Mouse (Mus musculus) erythroblast, embryonic 14.5 days (primary cell): ENCODE results near the gene Zfp14. TPM values are rescaled to one million over a fixed set of nuclear protein-coding genes. Genes with fewer than 3 reads are reported as not detected.

Source experiments
- H3K27me3 ChIP-seq: 2 replicates; pipeline ENCODE4 v1.6.1; 2012; ENCODE audit warnings: inconsistent platforms; ENCODE audit not compliant: control insufficient read depth
- H3K36me3 ChIP-seq: 2 replicates; pipeline ENCODE4 v1.6.1; 2012; ENCODE audit warnings: mild to moderate bottlenecking, inconsistent platforms; ENCODE audit not compliant: control insufficient read depth
- H3K4me1 ChIP-seq: 2 replicates; pipeline ENCODE4 v1.6.1; 2012; ENCODE audit warnings: inconsistent platforms; ENCODE audit not compliant: control insufficient read depth
- H3K4me3 ChIP-seq: replicated peaks from 2 replicates; pipeline ENCODE3; 2012; ENCODE audit warnings: moderate library complexity, mild to moderate bottlenecking, inconsistent platforms
- H3K9me3 ChIP-seq: 2 replicates; pipeline ENCODE4 v1.6.1; 2012; ENCODE audit warnings: low read length, inconsistent platforms, mixed read lengths; ENCODE audit not compliant: control insufficient read depth
- GATA1 ChIP-seq: IDR thresholded peaks from 2 replicates; pipeline ENCODE4 v1.6.1; 2012; ENCODE audit warnings: low read length, inconsistent platforms, mixed read lengths
- TAL1 ChIP-seq: IDR thresholded peaks from 3 replicates; pipeline ENCODE4 v1.6.1; 2012; ENCODE audit warnings: low read length, inconsistent platforms, mixed read lengths
- polyA plus RNA-seq: library from polyadenylated mRNA; stranded (reverse); fragments of >175 nt; gene quantifications from 2 replicates; pipeline ENCODE4 v1.2.3, GENCODE M21; 2012

Gene Zfp14
- 0.02 TPM in 1 of 2 replicates, not detected in the other for polyA plus RNA-seq

- Histone ChIP-seq H3K4me1 (peaks cover 13% of the 10 kb centered on the region), H3K9me3 (no peaks in the 10 kb centered on the region), H3K27me3 (no peaks in the 10 kb centered on the region), H3K4me3 (peak within 1 kb of the TSS; percentile 63), H3K36me3 (peaks cover 2% of the 10 kb centered on the region; the same call in 1 of the 2 replicates)
- no peak for TF ChIP-seq TAL1
- TF ChIP-seq GATA1 = no peak
Observed at GRCm38 (mm10) chr7:30050882-30051548, at the start of gene Zfp14. Gene Zfp14, minus strand, starts transcription at chr7:30051380.

- Histone ChIP-seq H3K9me3 (peaks cover 4% of the 10 kb centered on the region), H3K4me1 (peaks cover 29% of the 10 kb centered on the region), H3K4me3 (no peak overlapping the region), H3K27me3 (no peaks in the 10 kb centered on the region), H3K36me3 (peaks cover 16% of the 10 kb centered on the region)
- TF ChIP-seq GATA1 (no peak), TAL1 (no peak)
Observed at GRCm38 (mm10) chr7:30099297-30099696, 48.1 kb upstream of the Zfp14 start.

- TF ChIP-seq GATA1 = no peak
- TF ChIP-seq TAL1 = no peak
- Histone ChIP-seq H3K4me1 (peaks cover 46% of the 10 kb centered on the region), H3K36me3 (no peaks in the 10 kb centered on the region; the same call in 1 of the 2 replicates)
Observed at GRCm38 (mm10) chr7:30095551-30096125, 44.5 kb upstream of the Zfp14 start.

GRCm38 (mm10) chr7:30094646-30095429 is 43.7 kb upstream of the Zfp14 start, which contains the start of gene Zfp260:
Gene Zfp260, plus strand, starts transcription at chr7:30094777.
- Histone ChIP-seq H3K4me3 (peak within 1 kb of the TSS; percentile 75), H3K27me3 (no peaks in the 10 kb centered on the region), H3K9me3 (no peaks in the 10 kb centered on the region), H3K4me1 (peaks cover 50% of the 10 kb centered on the region), H3K36me3 (no peaks in the 10 kb centered on the region; the same call in 1 of the 2 replicates)
- TF ChIP-seq TAL1 (no peak), GATA1 (no peak; the same call in 1 of the 2 replicates)

More at GRCm38 (mm10) chr7:30095551-30096125, 44.5 kb upstream of the Zfp14 start:
- no peaks in the 10 kb centered on the region for H3K9me3 ChIP-seq
- peak overlapping the region; percentile 75 for H3K4me3 ChIP-seq
- no peaks in the 10 kb centered on the region for H3K27me3 ChIP-seq

GRCm38 (mm10) chr7:30093918-30094415 is 42.8 kb upstream of the Zfp14 start:
- Histone ChIP-seq H3K4me3 (peak overlapping the region; percentile 75), H3K4me1 (peaks cover 59% of the 10 kb centered on the region)
- TF ChIP-seq TAL1 = no peak
- TF ChIP-seq GATA1 = no peak

GRCm38 (mm10) chr7:30092666-30093065 is 41.5 kb upstream of the Zfp14 start:
- Histone ChIP-seq H3K27me3 (no peaks in the 10 kb centered on the region), H3K36me3 (no peaks in the 10 kb centered on the region), H3K4me1 (peaks cover 59% of the 10 kb centered on the region), H3K9me3 (no peaks in the 10 kb centered on the region), H3K4me3 (no peak overlapping the region)
- TF ChIP-seq TAL1 (no peak), GATA1 (no peak)

More at GRCm38 (mm10) chr7:30093918-30094415, 42.8 kb upstream of the Zfp14 start:
- Histone ChIP-seq H3K27me3 (no peaks in the 10 kb centered on the region), H3K9me3 (no peaks in the 10 kb centered on the region), H3K36me3 (no peaks in the 10 kb centered on the region; the same call in 1 of the 2 replicates)

GRCm38 (mm10) chr7:30090970-30091585 is 39.9 kb upstream of the Zfp14 start:
- Histone ChIP-seq H3K9me3 (no peaks in the 10 kb centered on the region), H3K27me3 (no peaks in the 10 kb centered on the region), H3K4me3 (peak overlapping the region; percentile 75), H3K36me3 (no peaks in the 10 kb centered on the region; the same call in 1 of the 2 replicates), H3K4me1 (peaks cover 50% of the 10 kb centered on the region)
- TF ChIP-seq TAL1 = no peak
- no peak for TF ChIP-seq GATA1

GRCm38 (mm10) chr7:30090092-30090969 is 39.2 kb upstream of the Zfp14 start, which contains the start of the genes Gm26920 and Zfp566:
Gene Gm26920, minus strand, starts transcription at chr7:30090410.
Gene Zfp566, minus strand, starts transcription at chr7:30090527.
- H3K4me1 ChIP-seq = peaks cover 44% of the 10 kb centered on the region
- TF ChIP-seq GATA1 (no peak), TAL1 (no peak)
- no peaks in the 10 kb centered on the region for H3K27me3 ChIP-seq
- H3K36me3 ChIP-seq = peaks cover 5% of the 10 kb centered on the region
- no peaks in the 10 kb centered on the region for H3K9me3 ChIP-seq
- peak within 1 kb of the TSS; percentile 75 for H3K4me3 ChIP-seq
